Mouse (Mus musculus) megakaryocyte, embryonic 14.5 days (primary cell): ENCODE measurements around the gene Zfp691.

ENCODE experiments used
- FLI1 ChIP-seq: IDR thresholded peaks from 2 replicates; pipeline ENCODE4 v1.6.1; 2012; ENCODE audit warnings: low read length, inconsistent platforms, mixed read lengths
- GATA1 ChIP-seq: IDR thresholded peaks from 3 replicates; pipeline ENCODE4 v1.6.1; 2012; ENCODE audit warnings: mixed read lengths, low read length, inconsistent platforms, borderline replicate concordance

DNA sequence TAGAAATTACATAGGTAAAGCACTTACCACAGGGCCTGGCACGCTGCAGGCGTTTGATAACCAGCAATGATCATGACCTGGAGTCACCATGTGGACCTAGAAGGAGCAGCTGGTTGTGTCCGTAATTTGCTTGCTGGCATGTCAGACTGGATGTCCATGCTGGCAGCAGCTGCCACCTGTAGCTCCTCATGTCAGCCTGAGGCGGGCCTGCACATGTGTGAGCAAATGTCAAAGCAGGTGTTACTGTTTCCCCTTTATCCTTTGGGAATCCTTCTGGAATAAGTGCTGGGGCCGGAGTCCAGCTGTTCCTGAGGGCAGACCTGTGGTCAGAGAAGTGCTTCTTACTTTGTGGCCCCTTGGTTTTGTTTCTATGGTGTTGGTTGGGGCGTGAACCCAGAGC, 24.1 kb upstream of the Zfp691 start:
- TF ChIP-seq GATA1 (no peak), FLI1 (no peak)
